In the genomic region with DNA sequence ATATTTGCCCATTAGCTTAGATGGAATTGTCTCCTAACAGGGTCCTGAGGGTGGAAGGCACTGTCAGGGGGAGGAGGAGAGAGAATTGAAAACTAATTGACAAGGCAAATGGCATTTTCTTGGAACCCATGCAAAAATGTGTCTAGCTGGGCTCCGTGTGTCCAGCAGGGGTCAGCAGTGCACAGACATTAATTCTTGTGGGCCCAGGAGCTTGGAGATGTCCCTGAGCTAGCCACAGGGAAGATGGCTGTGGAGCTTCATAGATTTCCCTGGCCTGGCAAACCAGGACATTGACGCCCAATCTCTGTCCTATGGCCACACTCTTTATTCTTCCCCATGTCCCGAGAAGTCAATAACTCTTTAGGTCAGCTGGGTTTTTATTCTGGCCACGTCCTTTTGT, we compare ENCODE assay signal across 8 mouse cellular contexts.
DNase-seq lines count a peak whose midpoint lies in the region; ATAC-seq lines count a peak whose summit lies in the region.

No protein-coding gene starts in this region.

- ATAC-seq in frontal cortex, adult (ENCODE audit: low TSS enrichment): no peak; the same call in 1 of the 2 replicates
- peak; percentile 65; the same call in 1 of the 2 replicates for ATAC-seq in common myeloid progenitor, adult 5-6 weeks (replicated peaks; ENCODE audit: low read depth, poor library complexity, severe bottlenecking)

- intact Hi-C loops in heart, postnatal 14 days (cut with DNase I): loop anchor here (2.0 to 5.0 kb wide), 4 partner anchors 183 to 1202 kb away; no protein-coding TSS in a partner anchor

- peak; percentile 17 to 55 for DNase-seq in frontal cortex, postnatal 10 days (ENCODE audit: low spot score in 2 of 2)
- peak; percentile 56 to 86 for DNase-seq in adrenal gland, adult (ENCODE audit: inconsistent age in 2 of 2, low spot score in 1 of 2)
- DNase-seq in heart, postnatal 14 days: peak; percentile 61 to 78
- DNase-seq in layer of hippocampus, postnatal 14 days (ENCODE audit: low spot score in 2 of 2): peak; percentile 64 to 78
- peak; percentile 49 to 63 for DNase-seq in lung, postnatal 4 days
- peak; percentile 10 for DNase-seq in skeletal muscle tissue, adult 2 months (ENCODE audit: low read depth, low spot score)

Comparison
In these comparisons a context has a peak if more than half of its experiments do, and no peak if none do; other contexts are left out.
1. DNase-seq: peak in every context shown above with its lines; median percentile 71 in adrenal gland, adult; 71 in layer of hippocampus, postnatal 14 days; 70 in heart, postnatal 14 days; 56 in lung, postnatal 4 days; 36 in frontal cortex, postnatal 10 days; 10 in skeletal muscle tissue, adult 2 months.